Mouse (Mus musculus) CH12.LX (cell line): ENCODE results near the gene Arhgef7. TPM values are rescaled to one million over a fixed set of nuclear protein-coding genes. Genes with fewer than 3 reads are reported as not detected.

Experiments
- DNase-seq: peaks from one replicate; pipeline ENCODE4 v3.0.0-alpha.2; 2013; ENCODE audit errors: extremely low read depth
- H3K27ac ChIP-seq: 2 replicates; pipeline ENCODE4 v1.5.1; 2012; ENCODE audit warnings: low read depth, mild to moderate bottlenecking, control low read depth, moderate library complexity; ENCODE audit not compliant: insufficient read depth
- H3K27me3 ChIP-seq: replicated peaks from 2 replicates; pipeline ENCODE3; 2012; ENCODE audit warnings: inconsistent platforms
- H3K36me3 ChIP-seq, 2 experiments: replicated peaks in 1 of 2; 2 replicates each; pipeline versions ENCODE3 to v1.6.1; 2012; ENCODE audit warnings: inconsistent platforms in 1 of 2, low read length in 1 of 2, mild to moderate bottlenecking in 1 of 2, mixed read lengths in 1 of 2, moderate library complexity in 1 of 2; ENCODE audit not compliant: control insufficient read depth in 1 of 2, insufficient read depth in 1 of 2
- H3K4me1 ChIP-seq, 2 experiments: 2 replicates each; pipeline ENCODE4 v1.6.1; 2012; ENCODE audit warnings: inconsistent platforms in 1 of 2, moderate library complexity in 1 of 2; ENCODE audit not compliant: insufficient read depth in 2 of 2, control insufficient read depth in 1 of 2
- H3K4me2 ChIP-seq: 2 replicates; pipeline ENCODE4 v1.6.1; 2012; ENCODE audit warnings: low read depth, mild to moderate bottlenecking, control low read depth; ENCODE audit not compliant: poor library complexity, insufficient read depth, severe bottlenecking
- H3K4me3 ChIP-seq, 3 experiments: fragments of 150-350 bp in 1 of 3; sonication (generic) in 1 of 3; replicated peaks in 1 of 3; 2 replicates each; pipeline versions ENCODE3 to v1.5.1; 2011 to 2012; ENCODE audit warnings: low read depth in 2 of 3, low read length in 2 of 3, mild to moderate bottlenecking in 2 of 3, moderate library complexity in 2 of 3, control low read depth in 1 of 3, improper control_type of control experiment in 1 of 3, inconsistent platforms in 1 of 3, mixed read lengths in 1 of 3; ENCODE audit not compliant: poor library complexity in 1 of 3
- H3K79me2 ChIP-seq: replicated peaks from 2 replicates; pipeline ENCODE4 v1.6.1; 2012; ENCODE audit warnings: mild to moderate bottlenecking, moderate library complexity; ENCODE audit not compliant: control insufficient read depth, poor library complexity, insufficient read depth, severe bottlenecking; ENCODE audit errors: extremely low read depth
- H3K9ac ChIP-seq: 2 replicates; pipeline ENCODE4 v1.6.1; 2012; ENCODE audit warnings: low read depth, mild to moderate bottlenecking, control low read depth, moderate library complexity; ENCODE audit not compliant: insufficient read depth
- H3K9me3 ChIP-seq: replicated peaks from 2 replicates; pipeline ENCODE3; 2012; ENCODE audit warnings: low read length, inconsistent platforms, mixed read lengths
- CHD1 ChIP-seq: IDR thresholded peaks from 2 replicates; pipeline ENCODE4 v1.6.1; 2012; ENCODE audit warnings: low read depth, low read length, improper control_type of control experiment, inconsistent platforms
- CTCF ChIP-seq, 2 experiments: IDR thresholded peaks in 1 of 2; conservative IDR thresholded peaks in 1 of 2; 2 replicates each; pipeline ENCODE4 v1.5.1; 2011 to 2012; ENCODE audit warnings: low read depth in 2 of 2, low read length in 2 of 2, improper control_type of control experiment in 1 of 2, inconsistent platforms in 1 of 2, mild to moderate bottlenecking in 1 of 2, moderate library complexity in 1 of 2
- EP300 ChIP-seq: IDR thresholded peaks from 2 replicates; pipeline ENCODE4 v1.6.1; 2011; ENCODE audit warnings: low read length, improper control_type of control experiment
- HCFC1 ChIP-seq: IDR thresholded peaks from 2 replicates; pipeline ENCODE4 v1.6.1; 2012; ENCODE audit warnings: low read depth, mild to moderate bottlenecking, inconsistent platforms, low read length, improper control_type of control experiment
- IRF4 ChIP-seq: IDR thresholded peaks from 2 replicates; pipeline ENCODE4 v1.6.1; 2014; ENCODE audit warnings: low read depth, mild to moderate bottlenecking, inconsistent platforms, low read length, improper control_type of control experiment
- JUN ChIP-seq: IDR thresholded peaks from 2 replicates; pipeline ENCODE4 v1.6.1; 2011; ENCODE audit warnings: low read depth, mild to moderate bottlenecking, low read length, improper control_type of control experiment, moderate library complexity; ENCODE audit not compliant: insufficient read depth
- JUND ChIP-seq: conservative IDR thresholded peaks from 2 replicates; pipeline ENCODE4 v1.6.1; 2011; ENCODE audit warnings: low read depth, low read length, improper control_type of control experiment
- MAFK ChIP-seq: IDR thresholded peaks from 2 replicates; pipeline ENCODE4 v1.6.1; 2011; ENCODE audit warnings: low read length, improper control_type of control experiment; ENCODE audit not compliant: insufficient replicate concordance
- MAX ChIP-seq: IDR thresholded peaks from 2 replicates; pipeline ENCODE4 v1.6.1; 2011; ENCODE audit warnings: low read length, improper control_type of control experiment
- MAZ ChIP-seq: IDR thresholded peaks from 2 replicates; pipeline ENCODE4 v1.6.1; 2012; ENCODE audit warnings: low read depth, mild to moderate bottlenecking, inconsistent platforms, low read length, improper control_type of control experiment, moderate library complexity
- MEF2A ChIP-seq: IDR thresholded peaks from 2 replicates; pipeline ENCODE4 v1.6.1; 2014; ENCODE audit warnings: low read depth, mild to moderate bottlenecking, inconsistent platforms, low read length, improper control_type of control experiment, borderline replicate concordance
- MXI1 ChIP-seq: IDR thresholded peaks from 2 replicates; pipeline ENCODE4 v1.6.1; 2011; ENCODE audit warnings: mild to moderate bottlenecking, low read depth, low read length, improper control_type of control experiment
- NELFE ChIP-seq: IDR thresholded peaks from 2 replicates; pipeline ENCODE4 v1.6.1; 2011; ENCODE audit warnings: low read depth, low read length, improper control_type of control experiment
- NRF1 ChIP-seq: IDR thresholded peaks from 2 replicates; pipeline ENCODE4 v1.6.1; 2014; ENCODE audit warnings: low read depth, mild to moderate bottlenecking, inconsistent platforms, low read length, improper control_type of control experiment, moderate library complexity
- PAX5 ChIP-seq: IDR thresholded peaks from 2 replicates; pipeline ENCODE4 v1.6.1; 2012; ENCODE audit warnings: low read length, inconsistent platforms, mixed read lengths
- POLR2A ChIP-seq: IDR thresholded peaks from 2 replicates; pipeline ENCODE4 v1.6.1; 2011; ENCODE audit warnings: low read depth, mild to moderate bottlenecking, improper control_type of control experiment, low read length
- POLR2AphosphoS2 ChIP-seq: IDR thresholded peaks from 2 replicates; pipeline ENCODE4 v1.6.1; 2011; ENCODE audit warnings: low read depth, low read length, improper control_type of control experiment
- SMC3 ChIP-seq: IDR thresholded peaks from 2 replicates; pipeline ENCODE4 v1.6.1; 2011; ENCODE audit warnings: low read depth, low read length, improper control_type of control experiment
- TCF12 ChIP-seq: IDR thresholded peaks from 2 replicates; pipeline ENCODE4 v1.6.1; 2014; ENCODE audit warnings: low read depth, mild to moderate bottlenecking, inconsistent platforms, low read length, improper control_type of control experiment
- UBTF ChIP-seq: IDR thresholded peaks from 2 replicates; pipeline ENCODE4 v1.6.1; 2012; ENCODE audit warnings: low read depth, mild to moderate bottlenecking, inconsistent platforms, low read length, improper control_type of control experiment, moderate library complexity
- USF1 ChIP-seq: IDR thresholded peaks from 2 replicates; pipeline ENCODE4 v1.6.1; 2014; ENCODE audit warnings: low read depth, mild to moderate bottlenecking, inconsistent platforms, low read length, improper control_type of control experiment
- USF2 ChIP-seq: conservative IDR thresholded peaks from 2 replicates; pipeline ENCODE4 v1.6.1; 2011; ENCODE audit warnings: low read depth, low read length, improper control_type of control experiment
- ZKSCAN1 ChIP-seq: IDR thresholded peaks from 2 replicates; pipeline ENCODE4 v1.6.1; 2012; ENCODE audit warnings: low read depth, inconsistent platforms, low read length, improper control_type of control experiment, borderline replicate concordance
- ZMIZ1 ChIP-seq: IDR thresholded peaks from 2 replicates; pipeline ENCODE4 v1.6.1; 2012; ENCODE audit warnings: low read depth, mild to moderate bottlenecking, inconsistent platforms, low read length, improper control_type of control experiment
- ZNF384 ChIP-seq: IDR thresholded peaks from 2 replicates; pipeline ENCODE4 v1.6.1; 2012; ENCODE audit warnings: low read depth, low read length, improper control_type of control experiment, inconsistent platforms
- dilution Hi-C: fragments of 300-500 bp; cut with MboI; formaldehyde crosslinking; loops from 2 replicates; pipeline ENCODE4 v1.14.3; 2020; ENCODE audit warnings: low sequenced_read_pairs; ENCODE audit not compliant: extremely low pct_unique_long_range_greater_than_20kb, extremely low pct_ligation_motif_present
- in situ Hi-C: fragments of 300-500 bp; cut with MboI; formaldehyde crosslinking; loops from 3 replicates; pipeline ENCODE4 v1.14.3; 2019; ENCODE audit warnings: low sequenced_read_pairs, low pct_ligation_motif_present, low pct_unique_long_range_greater_than_20kb, mixed read lengths
- polyA plus RNA-seq: library from polyadenylated mRNA; unstranded; fragments of >175 nt; gene quantifications from 2 replicates; pipeline ENCODE4 v1.2.1, GENCODE M21; 2012; ENCODE audit warnings: low read depth; ENCODE audit not compliant: insufficient read length
- total RNA-seq, 2 experiments: library from RNA; depleted of rRNA; stranded (reverse); fragments of 300-350 nt in 1 of 2; fragments of >200 nt in 1 of 2; gene quantifications; 2 replicates each; pipeline ENCODE4 v1.2.3; 2012 to 2014

Gene Arhgef7
- total and polyA plus RNA-seq, 3 experiments = 8.5 to 28.7 (median 17.0) TPM

- TF ChIP-seq HCFC1 = no peak
- no peak for TF ChIP-seq MXI1
- no peak for TF ChIP-seq USF2
- TF ChIP-seq EP300 = no peak
- no peak for TF ChIP-seq MAFK
- TF ChIP-seq SMC3 = no peak
- TF ChIP-seq MAZ = no peak
- no peak for TF ChIP-seq ZNF384
- TF ChIP-seq MAX = no peak
- no peak for TF ChIP-seq TCF12
- peaks cover 7 to 32% of the 10 kb centered on the region in 2 experiments for H3K4me1 ChIP-seq
- H3K9ac ChIP-seq = no peak overlapping the region
- DNase-seq = no peak
- peaks cover 14 to 71% of the 10 kb centered on the region in 2 experiments for H3K36me3 ChIP-seq
- H3K27me3 ChIP-seq = no peaks in the 10 kb centered on the region
- in situ Hi-C loops = no loop called here
- dilution Hi-C loops = no loop called here
- no peak overlapping the region for H3K27ac ChIP-seq
- H3K4me2 ChIP-seq = no peak overlapping the region
- no peaks in the 10 kb centered on the region for H3K9me3 ChIP-seq
- H3K4me3 ChIP-seq = no peak overlapping the region
- H3K79me2 ChIP-seq = no peaks in the 10 kb centered on the region; the same call in 1 of the 2 replicates
Measured at GRCm38 (mm10) chr8:11797729-11798479, 70.4 kb downstream of the Arhgef7 start.

GRCm38 (mm10) chr8:11798480-11798867 lies 71.0 kb downstream of the Arhgef7 start:
- Histone ChIP-seq H3K36me3 (peaks cover 13 to 72% of the 10 kb centered on the region in 2 experiments), H3K9me3 (no peaks in the 10 kb centered on the region), H3K27me3 (no peaks in the 10 kb centered on the region), H3K4me1 (peaks cover 7 to 32% of the 10 kb centered on the region in 2 experiments), H3K79me2 (no peaks in the 10 kb centered on the region; the same call in 1 of the 2 replicates), H3K27ac (no peak overlapping the region), H3K9ac (no peak overlapping the region), H3K4me2 (no peak overlapping the region), H3K4me3 (no peak overlapping the region)
- no peak for DNase-seq
- in situ Hi-C loops (no loop called here), dilution Hi-C loops (no loop called here)
- no peak for TF ChIP-seq NRF1
- no peak for TF ChIP-seq JUND
- TF ChIP-seq PAX5 = no peak
- no peak for TF ChIP-seq ZMIZ1
- no peak for TF ChIP-seq USF1
- no peak for TF ChIP-seq CHD1
- TF ChIP-seq UBTF = no peak
- no peak for TF ChIP-seq POLR2A
- no peak for TF ChIP-seq JUN
- TF ChIP-seq IRF4 = no peak
- TF ChIP-seq ZNF384 = no peak
- no peak for TF ChIP-seq POLR2AphosphoS2
- TF ChIP-seq NELFE = no peak
- no peak for TF ChIP-seq ZKSCAN1
- TF ChIP-seq MEF2A = no peak
- TF ChIP-seq CTCF (conservative IDR thresholded peaks at IDR 0.05 in 1 of 2, IDR thresholded peaks at IDR 0.05 in 1 of 2; ENCODE audit: low read depth in 2 of 2, low read length in 2 of 2) = no peak
